Mouse (Mus musculus) MEL (cell line): Measurements from ENCODE around the gene Dag1.

Source experiments
- CHD2 ChIP-seq: IDR thresholded peaks from 2 replicates; pipeline ENCODE4 v1.6.1; 2011; ENCODE audit warnings: low read length, improper control_type of control experiment
- CTCF ChIP-seq, 3 experiments: IDR thresholded peaks in 2 of 3; conservative IDR thresholded peaks in 1 of 3; 2 replicates each; pipeline ENCODE4 v1.5.1; 2011 to 2012; ENCODE audit warnings: low read length in 3 of 3, low read depth in 2 of 3, mild to moderate bottlenecking in 2 of 3, improper control_type of control experiment in 1 of 3, inconsistent platforms in 1 of 3, mixed read lengths in 1 of 3, moderate library complexity in 1 of 3; ENCODE audit not compliant: control insufficient read depth in 1 of 3, insufficient read depth in 1 of 3, poor library complexity in 1 of 3, severe bottlenecking in 1 of 3
- GATA1 ChIP-seq: IDR thresholded peaks from 2 replicates; pipeline ENCODE4 v1.6.1; 2011; ENCODE audit warnings: low read depth, low read length, improper control_type of control experiment
- JUND ChIP-seq: IDR thresholded peaks from 2 replicates; pipeline ENCODE4 v1.6.1; 2011; ENCODE audit warnings: low read depth, mild to moderate bottlenecking, improper control_type of control experiment, low read length
- MYB ChIP-seq: IDR thresholded peaks from 2 replicates; pipeline ENCODE4 v1.6.1; 2011; ENCODE audit warnings: mild to moderate bottlenecking, low read depth, low read length, improper control_type of control experiment
- NRF1 ChIP-seq: IDR thresholded peaks from 2 replicates; pipeline ENCODE4 v1.6.1; 2014; ENCODE audit warnings: low read depth, mild to moderate bottlenecking, inconsistent platforms, low read length, improper control_type of control experiment, moderate library complexity; ENCODE audit not compliant: poor library complexity, insufficient read depth, severe bottlenecking
- TAL1 ChIP-seq: IDR thresholded peaks from 2 replicates; pipeline ENCODE4 v1.6.1; 2012; ENCODE audit warnings: mild to moderate bottlenecking, inconsistent platforms, low read length, moderate library complexity, mixed read lengths
- TCF12 ChIP-seq: IDR thresholded peaks from 2 replicates; pipeline ENCODE4 v1.6.1; 2014; ENCODE audit warnings: low read depth, mild to moderate bottlenecking, inconsistent platforms, low read length, improper control_type of control experiment, moderate library complexity
- ZKSCAN1 ChIP-seq: IDR thresholded peaks from 2 replicates; pipeline ENCODE4 v1.6.1; 2012; ENCODE audit warnings: low read depth, mild to moderate bottlenecking, inconsistent platforms, low read length, improper control_type of control experiment, moderate library complexity

DNA sequence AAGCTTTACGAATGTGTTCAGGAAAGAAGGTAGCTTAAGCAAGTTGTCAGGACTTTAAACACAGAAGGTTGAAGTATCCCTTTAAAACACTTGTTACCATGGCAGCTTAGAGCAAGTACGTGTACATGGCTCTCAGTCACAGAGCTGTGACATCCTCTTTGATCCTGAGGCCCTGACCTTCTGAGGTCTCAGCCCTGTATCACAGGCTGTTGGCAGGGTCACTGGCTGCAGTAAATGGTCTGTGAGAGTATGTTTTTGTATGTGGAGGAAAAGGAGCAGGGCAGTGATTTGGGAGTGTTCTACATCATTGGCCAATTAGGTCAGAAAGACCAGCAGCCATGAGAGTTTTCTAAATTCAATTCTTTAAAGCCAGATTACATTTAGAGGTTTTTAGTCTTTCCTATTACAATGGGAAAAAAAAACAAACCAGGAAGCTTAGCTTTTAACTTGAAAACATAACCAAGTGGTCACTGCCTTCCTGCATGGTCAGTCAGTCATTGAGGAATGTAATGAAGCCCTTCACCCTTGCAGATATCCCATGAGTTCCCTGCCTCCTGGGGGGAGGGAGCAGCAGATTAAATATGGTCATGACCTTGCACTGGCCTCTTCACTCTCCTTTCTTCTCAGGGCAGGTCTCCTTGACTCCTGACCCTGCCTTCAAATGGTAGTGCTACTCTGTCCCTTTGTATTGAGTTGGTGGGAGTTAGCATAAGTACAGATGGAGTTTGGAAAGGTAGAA lies 35.7 kb downstream of the Dag1 start:
- no peak for TF ChIP-seq GATA1
- no peak for TF ChIP-seq TAL1
- no peak for TF ChIP-seq NRF1
- no peak for TF ChIP-seq CHD2
- no peak for TF ChIP-seq CTCF (IDR thresholded peaks at IDR 0.05 in 2 of 3, conservative IDR thresholded peaks at IDR 0.05 in 1 of 3; ENCODE audit: control insufficient read depth in 1 of 3, insufficient read depth in 1 of 3, low read depth in 2 of 3, low read length in 3 of 3, poor library complexity in 1 of 3, severe bottlenecking in 1 of 3)
- no peak for TF ChIP-seq TCF12
- no peak for TF ChIP-seq ZKSCAN1
- no peak for TF ChIP-seq MYB
- TF ChIP-seq JUND: no peak
